Mouse (Mus musculus): ENCODE results near the gene Herc3. TPM values are rescaled to one million over a fixed set of nuclear protein-coding genes. Genes with fewer than 3 reads are reported as not detected.

Herc3 gene
- polyA plus RNA-seq, 1 experiment: 5.2 TPM

GRCm38 (mm10) chr6:58880861-58881260 lies 49.6 kb downstream of the Herc3 start:
- no peaks in the 10 kb centered on the region for H3K79me3 ChIP-seq (ENCODE audit: low read depth)
- TF ChIP-seq CTCF (IDR thresholded peaks at IDR 0.05; ENCODE audit: control insufficient read depth, insufficient read depth, insufficient read length) (no peak), MYOG (IDR thresholded peaks at IDR 0.05; ENCODE audit: control insufficient read depth, extremely low read depth, insufficient read length) (no peak), MYOD1 (IDR thresholded peaks at IDR 0.05; ENCODE audit: control insufficient read depth, insufficient read length, low read depth) (no peak), CEBPB (IDR thresholded peaks at IDR 0.05; ENCODE audit: low read depth) (no peak), MAX (IDR thresholded peaks at IDR 0.05) (no peak), USF1 (IDR thresholded peaks at IDR 0.05; ENCODE audit: low read depth) (no peak), FOSL1 (IDR thresholded peaks at IDR 0.05; ENCODE audit: insufficient read depth, low read length, poor library complexity, severe bottlenecking) (no peak)
- no peaks in the 10 kb centered on the region for H3K36me3 ChIP-seq (ENCODE audit: control insufficient read depth, insufficient read depth)
- H3K27me3 ChIP-seq (ENCODE audit: control insufficient read depth, insufficient read depth, insufficient read length): no peaks in the 10 kb centered on the region
- no peak overlapping the region for H3ac ChIP-seq (ENCODE audit: control insufficient read depth, insufficient read length, low read depth)
- H3K79me2 ChIP-seq (ENCODE audit: control insufficient read depth, insufficient read depth): no peaks in the 10 kb centered on the region
- H3K4me3 ChIP-seq (ENCODE audit: insufficient read depth, poor library complexity, severe bottlenecking): no peak overlapping the region

- H3ac ChIP-seq (ENCODE audit: control insufficient read depth, insufficient read length, low read depth): no peak overlapping the region
- H3K79me2 ChIP-seq (ENCODE audit: control insufficient read depth, insufficient read depth): no peaks in the 10 kb centered on the region
- H3K79me3 ChIP-seq (ENCODE audit: low read depth): no peaks in the 10 kb centered on the region
- H3K36me3 ChIP-seq (ENCODE audit: control insufficient read depth, insufficient read depth): no peaks in the 10 kb centered on the region
- TF ChIP-seq CEBPB (IDR thresholded peaks at IDR 0.05; ENCODE audit: low read depth) (no peak), USF1 (IDR thresholded peaks at IDR 0.05; ENCODE audit: low read depth) (no peak), CTCF (IDR thresholded peaks at IDR 0.05; ENCODE audit: control insufficient read depth, insufficient read depth, insufficient read length) (no peak), MAX (IDR thresholded peaks at IDR 0.05) (no peak), MYOG (IDR thresholded peaks at IDR 0.05; ENCODE audit: control insufficient read depth, extremely low read depth, insufficient read length) (no peak), FOSL1 (IDR thresholded peaks at IDR 0.05; ENCODE audit: insufficient read depth, low read length, poor library complexity, severe bottlenecking) (no peak), MYOD1 (IDR thresholded peaks at IDR 0.05; ENCODE audit: control insufficient read depth, insufficient read length, low read depth) (no peak)
- H3K4me3 ChIP-seq (ENCODE audit: insufficient read depth, poor library complexity, severe bottlenecking): no peak overlapping the region
- no peaks in the 10 kb centered on the region for H3K27me3 ChIP-seq (ENCODE audit: control insufficient read depth, insufficient read depth, insufficient read length)
Measured at GRCm38 (mm10) chr6:58881363-58881762, 50.1 kb downstream of the Herc3 start.

- Histone ChIP-seq H3K79me2 (ENCODE audit: control insufficient read depth, insufficient read depth) (no peaks in the 10 kb centered on the region), H3ac (ENCODE audit: control insufficient read depth, insufficient read length, low read depth) (no peak overlapping the region), H3K4me3 (ENCODE audit: insufficient read depth, poor library complexity, severe bottlenecking) (no peak overlapping the region), H3K27me3 (ENCODE audit: control insufficient read depth, insufficient read depth, insufficient read length) (no peaks in the 10 kb centered on the region), H3K79me3 (ENCODE audit: low read depth) (no peaks in the 10 kb centered on the region), H3K36me3 (ENCODE audit: control insufficient read depth, insufficient read depth) (no peaks in the 10 kb centered on the region)
- TF ChIP-seq MYOG (IDR thresholded peaks at IDR 0.05; ENCODE audit: control insufficient read depth, extremely low read depth, insufficient read length) (no peak), MAX (IDR thresholded peaks at IDR 0.05) (no peak), MYOD1 (IDR thresholded peaks at IDR 0.05; ENCODE audit: control insufficient read depth, insufficient read length, low read depth) (no peak), CEBPB (IDR thresholded peaks at IDR 0.05; ENCODE audit: low read depth) (no peak), CTCF (IDR thresholded peaks at IDR 0.05; ENCODE audit: control insufficient read depth, insufficient read depth, insufficient read length) (no peak), FOSL1 (IDR thresholded peaks at IDR 0.05; ENCODE audit: insufficient read depth, low read length, poor library complexity, severe bottlenecking) (no peak), USF1 (IDR thresholded peaks at IDR 0.05; ENCODE audit: low read depth) (no peak)
Measured at GRCm38 (mm10) chr6:58882271-58882670, 51.0 kb downstream of the Herc3 start.

- Histone ChIP-seq H3K27me3 (ENCODE audit: control insufficient read depth, insufficient read depth, insufficient read length) (no peaks in the 10 kb centered on the region), H3K79me2 (ENCODE audit: control insufficient read depth, insufficient read depth) (no peaks in the 10 kb centered on the region), H3K36me3 (ENCODE audit: control insufficient read depth, insufficient read depth) (peaks cover 16% of the 10 kb centered on the region), H3ac (ENCODE audit: control insufficient read depth, insufficient read length, low read depth) (no peak overlapping the region), H3K4me3 (ENCODE audit: insufficient read depth, poor library complexity, severe bottlenecking) (no peak overlapping the region), H3K79me3 (ENCODE audit: low read depth) (no peaks in the 10 kb centered on the region)
- no peak for TF ChIP-seq CTCF (IDR thresholded peaks at IDR 0.05; ENCODE audit: control insufficient read depth, insufficient read depth, insufficient read length)
- peak; percentile 32 for TF ChIP-seq MYOD1 (IDR thresholded peaks at IDR 0.05; ENCODE audit: control insufficient read depth, insufficient read length, low read depth)
- no peak for TF ChIP-seq FOSL1 (IDR thresholded peaks at IDR 0.05; ENCODE audit: insufficient read depth, low read length, poor library complexity, severe bottlenecking)
- no peak for TF ChIP-seq MAX (IDR thresholded peaks at IDR 0.05)
- TF ChIP-seq USF1 (IDR thresholded peaks at IDR 0.05; ENCODE audit: low read depth): no peak
Measured at GRCm38 (mm10) chr6:58889917-58890316, 58.7 kb downstream of the Herc3 start.

GRCm38 (mm10) chr6:58893307-58893706 lies 62.0 kb downstream of the Herc3 start:
- peaks cover 33% of the 10 kb centered on the region for H3K36me3 ChIP-seq (ENCODE audit: control insufficient read depth, insufficient read depth)
- TF ChIP-seq MYOG (IDR thresholded peaks at IDR 0.05; ENCODE audit: control insufficient read depth, extremely low read depth, insufficient read length) (no peak), CEBPB (IDR thresholded peaks at IDR 0.05; ENCODE audit: low read depth) (no peak), USF1 (IDR thresholded peaks at IDR 0.05; ENCODE audit: low read depth) (no peak), FOSL1 (IDR thresholded peaks at IDR 0.05; ENCODE audit: insufficient read depth, low read length, poor library complexity, severe bottlenecking) (no peak), MAX (IDR thresholded peaks at IDR 0.05) (no peak), CTCF (IDR thresholded peaks at IDR 0.05; ENCODE audit: control insufficient read depth, insufficient read depth, insufficient read length) (no peak), MYOD1 (IDR thresholded peaks at IDR 0.05; ENCODE audit: control insufficient read depth, insufficient read length, low read depth) (no peak)
- no peaks in the 10 kb centered on the region for H3K79me3 ChIP-seq (ENCODE audit: low read depth)
- no peak overlapping the region for H3ac ChIP-seq (ENCODE audit: control insufficient read depth, insufficient read length, low read depth)
- H3K4me3 ChIP-seq (ENCODE audit: insufficient read depth, poor library complexity, severe bottlenecking): no peak overlapping the region
- no peaks in the 10 kb centered on the region for H3K27me3 ChIP-seq (ENCODE audit: control insufficient read depth, insufficient read depth, insufficient read length)
- H3K79me2 ChIP-seq (ENCODE audit: control insufficient read depth, insufficient read depth): no peaks in the 10 kb centered on the region

GRCm38 (mm10) chr6:58894994-58895393 lies 63.7 kb downstream of the Herc3 start:
- peaks cover 33% of the 10 kb centered on the region for H3K36me3 ChIP-seq (ENCODE audit: control insufficient read depth, insufficient read depth)
- TF ChIP-seq USF1 (IDR thresholded peaks at IDR 0.05; ENCODE audit: low read depth): no peak
- H3K27me3 ChIP-seq (ENCODE audit: control insufficient read depth, insufficient read depth, insufficient read length): no peaks in the 10 kb centered on the region
- H3K79me2 ChIP-seq (ENCODE audit: control insufficient read depth, insufficient read depth): no peaks in the 10 kb centered on the region
- H3K4me3 ChIP-seq (ENCODE audit: insufficient read depth, poor library complexity, severe bottlenecking): no peak overlapping the region
- H3K79me3 ChIP-seq (ENCODE audit: low read depth): no peaks in the 10 kb centered on the region
- no peak overlapping the region for H3ac ChIP-seq (ENCODE audit: control insufficient read depth, insufficient read length, low read depth)

Measured in C2C12 (cell line).